Mouse (Mus musculus) embryonic facial prominence, embryonic 15.5 days (tissue): ENCODE results near the gene Shisal2a. TPM values are rescaled to one million over a fixed set of nuclear protein-coding genes. Genes with fewer than 3 reads are reported as not detected.

Source experiments
- ATAC-seq: fragments of 200-750 bp; cut with Nextera tagmentation; 2 replicates; pipeline ENCODE4 v1.8.0; 2017; ENCODE audit warnings: low read depth, moderate TSS enrichment; ENCODE audit not compliant: insufficient number of reproducible peaks, low FRiP score, low TSS enrichment
- H3K27ac ChIP-seq: fragments of 300-500 bp; sonication (generic); replicated peaks from 2 replicates; pipeline ENCODE4 v1.5.1; 2015; ENCODE audit warnings: mild to moderate bottlenecking, inconsistent platforms
- H3K27me3 ChIP-seq: fragments of 300-500 bp; sonication (generic); 2 replicates; pipeline ENCODE4 v1.6.1; 2015; ENCODE audit warnings: inconsistent platforms
- H3K36me3 ChIP-seq: fragments of 300-500 bp; sonication (generic); 2 replicates; pipeline ENCODE4 v1.6.1; 2015; ENCODE audit warnings: mild to moderate bottlenecking, inconsistent platforms
- H3K4me1 ChIP-seq: fragments of 300-500 bp; sonication (generic); 2 replicates; pipeline ENCODE4 v1.6.1; 2015; ENCODE audit warnings: inconsistent platforms
- H3K4me2 ChIP-seq: fragments of 300-500 bp; sonication (generic); replicated peaks from 2 replicates; pipeline ENCODE4 v1.6.1; 2015; ENCODE audit warnings: mild to moderate bottlenecking, inconsistent platforms
- H3K4me3 ChIP-seq: fragments of 300-500 bp; sonication (generic); replicated peaks from 2 replicates; pipeline ENCODE4 v1.5.1; 2015; ENCODE audit warnings: mild to moderate bottlenecking, inconsistent platforms
- H3K9ac ChIP-seq: fragments of 300-500 bp; sonication (generic); 2 replicates; pipeline ENCODE4 v1.6.1; 2015; ENCODE audit warnings: inconsistent platforms
- H3K9me3 ChIP-seq: fragments of 300-500 bp; sonication (generic); replicated peaks from 2 replicates; pipeline ENCODE4 v1.6.1; 2016; ENCODE audit warnings: inconsistent platforms
- WGBS: fragments of 180-500 bp; shearing (Covaris S2); methylation state at CpG from one replicate; pipeline ENCODE4 v1.1.7; 2015; 5-methylcytosine and 5-hydroxymethylcytosine counted together
- polyA plus RNA-seq: library from polyadenylated mRNA; unstranded; fragments of >200 nt; fragmentation: Nextera tagmentation; extraction: Ambion mirVana; gene quantifications from 2 replicates; pipeline ENCODE4 v1.2.1, GENCODE M21; 2015

Shisal2a gene
- polyA plus RNA-seq, 1 experiment from 2014 or later = 3.6 TPM

DNA sequence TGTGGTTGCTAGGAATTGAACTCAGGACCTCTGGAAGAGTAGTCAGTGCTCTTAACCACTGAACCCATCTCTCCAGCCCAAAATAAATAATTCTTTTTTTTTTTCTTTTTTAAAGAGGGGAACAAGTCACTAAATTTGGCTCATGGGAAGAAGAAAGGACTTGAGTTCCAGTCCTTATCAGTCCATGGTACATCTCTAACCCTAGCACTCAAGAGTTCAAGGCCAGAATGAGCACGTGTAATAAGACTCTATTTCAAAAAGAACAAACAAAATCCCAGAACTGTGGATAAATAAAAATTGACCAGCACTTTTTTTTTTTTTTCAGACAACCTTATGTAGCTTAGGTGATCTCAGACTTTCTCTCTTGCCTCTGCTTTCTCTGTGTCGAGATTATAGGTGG, 46.4 kb downstream of the Shisal2a start:
- no peak for ATAC-seq
- Histone ChIP-seq H3K27me3 (no peaks in the 10 kb centered on the region), H3K9ac (no peak overlapping the region), H3K4me1 (peaks cover 10% of the 10 kb centered on the region; the same call in 1 of the 2 replicates), H3K4me3 (no peak overlapping the region), H3K27ac (no peak overlapping the region), H3K36me3 (peaks cover 45% of the 10 kb centered on the region; the same call in 1 of the 2 replicates), H3K9me3 (no peaks in the 10 kb centered on the region), H3K4me2 (no peak overlapping the region)
- WGBS = 78% methylated on average over 2 of the region's 2 CpGs

DNA sequence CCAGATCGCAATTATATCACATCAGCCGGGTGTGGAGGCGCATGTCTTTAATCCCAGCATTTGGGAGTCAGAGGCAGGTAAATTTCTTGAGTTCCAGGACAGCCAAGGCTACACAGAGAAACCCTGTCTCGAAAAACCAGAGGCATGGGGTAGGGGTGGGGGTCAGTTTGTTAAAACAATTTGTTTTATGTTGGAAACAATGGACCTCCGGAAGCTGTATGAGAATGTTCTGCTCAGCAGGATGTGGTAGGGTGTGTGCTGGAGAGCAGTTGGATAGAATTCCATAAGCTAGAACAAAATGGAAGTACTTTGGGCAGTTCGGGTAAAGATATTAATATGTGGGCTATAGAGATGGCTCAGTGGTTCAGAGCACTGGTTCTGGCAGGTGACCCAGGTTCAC, 47.7 kb downstream of the Shisal2a start:
- no peak for ATAC-seq
- H3K36me3 ChIP-seq = peaks cover 45% of the 10 kb centered on the region; the same call in 1 of the 2 replicates
- no peaks in the 10 kb centered on the region for H3K27me3 ChIP-seq
- no peak overlapping the region for H3K4me2 ChIP-seq
- no peaks in the 10 kb centered on the region for H3K9me3 ChIP-seq
- H3K9ac ChIP-seq = no peak overlapping the region
- H3K4me3 ChIP-seq = no peak overlapping the region
- H3K4me1 ChIP-seq = peaks cover 10% of the 10 kb centered on the region; the same call in 1 of the 2 replicates
- H3K27ac ChIP-seq = no peak overlapping the region
- 89% methylated on average over 6 of the region's 6 CpGs for WGBS

DNA sequence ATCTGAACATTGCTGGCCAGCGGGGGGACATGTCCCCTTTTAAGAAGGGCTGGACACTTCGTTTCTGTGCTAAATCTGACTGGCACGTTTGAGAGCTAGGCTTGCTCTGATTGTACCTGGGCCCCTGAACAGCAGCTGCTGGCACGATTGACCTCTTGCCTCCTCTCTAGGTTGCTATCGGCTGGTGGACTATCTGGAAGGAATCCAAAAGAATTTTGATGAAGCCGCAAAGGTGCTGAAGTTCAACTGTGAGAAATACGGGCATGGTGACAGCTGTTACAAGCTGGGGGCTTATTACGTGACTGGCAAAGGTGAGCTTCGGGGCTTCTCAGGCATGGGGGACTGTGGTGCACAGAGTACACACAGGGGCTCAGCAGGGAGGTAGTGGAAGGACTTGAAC, 51.1 kb downstream of the Shisal2a start:
- Histone ChIP-seq H3K4me2 (no peak overlapping the region), H3K4me3 (no peak overlapping the region), H3K4me1 (no peaks in the 10 kb centered on the region), H3K9ac (no peak overlapping the region), H3K9me3 (no peaks in the 10 kb centered on the region), H3K36me3 (peaks cover 28% of the 10 kb centered on the region; the same call in 1 of the 2 replicates), H3K27me3 (no peaks in the 10 kb centered on the region), H3K27ac (no peak overlapping the region)
- WGBS = 85% methylated on average over 9 of the region's 9 CpGs
- ATAC-seq = no peak

DNA sequence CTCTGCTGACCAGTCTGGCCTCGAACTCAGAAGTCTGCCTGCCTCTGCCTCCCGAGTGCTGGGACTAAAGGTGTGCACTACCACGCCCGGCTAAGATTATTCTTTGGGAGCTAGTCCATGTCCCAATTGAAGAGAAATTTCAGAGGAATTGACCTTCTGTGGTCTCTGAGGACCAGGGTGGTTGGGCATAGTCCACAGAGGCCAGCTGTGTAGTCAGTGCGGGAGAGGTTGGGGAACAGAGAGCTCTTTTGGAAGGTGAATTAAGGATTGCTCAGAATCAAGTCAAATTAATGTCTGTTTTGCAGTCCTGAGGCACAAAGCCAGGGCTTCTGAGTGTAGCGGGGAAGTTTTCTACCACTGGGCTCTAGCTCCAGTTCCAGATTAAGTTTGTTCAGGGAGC, 53.3 kb downstream of the Shisal2a start:
- no peaks in the 10 kb centered on the region for H3K9me3 ChIP-seq
- H3K4me2 ChIP-seq = no peak overlapping the region
- H3K36me3 ChIP-seq = peaks cover 22% of the 10 kb centered on the region; the same call in 1 of the 2 replicates
- no peak overlapping the region for H3K4me3 ChIP-seq
- no peak overlapping the region for H3K27ac ChIP-seq
- no peaks in the 10 kb centered on the region for H3K27me3 ChIP-seq
- no peak for ATAC-seq
- no peaks in the 10 kb centered on the region for H3K4me1 ChIP-seq
- no peak overlapping the region for H3K9ac ChIP-seq
- 93% methylated on average over 6 of the region's 6 CpGs for WGBS

DNA sequence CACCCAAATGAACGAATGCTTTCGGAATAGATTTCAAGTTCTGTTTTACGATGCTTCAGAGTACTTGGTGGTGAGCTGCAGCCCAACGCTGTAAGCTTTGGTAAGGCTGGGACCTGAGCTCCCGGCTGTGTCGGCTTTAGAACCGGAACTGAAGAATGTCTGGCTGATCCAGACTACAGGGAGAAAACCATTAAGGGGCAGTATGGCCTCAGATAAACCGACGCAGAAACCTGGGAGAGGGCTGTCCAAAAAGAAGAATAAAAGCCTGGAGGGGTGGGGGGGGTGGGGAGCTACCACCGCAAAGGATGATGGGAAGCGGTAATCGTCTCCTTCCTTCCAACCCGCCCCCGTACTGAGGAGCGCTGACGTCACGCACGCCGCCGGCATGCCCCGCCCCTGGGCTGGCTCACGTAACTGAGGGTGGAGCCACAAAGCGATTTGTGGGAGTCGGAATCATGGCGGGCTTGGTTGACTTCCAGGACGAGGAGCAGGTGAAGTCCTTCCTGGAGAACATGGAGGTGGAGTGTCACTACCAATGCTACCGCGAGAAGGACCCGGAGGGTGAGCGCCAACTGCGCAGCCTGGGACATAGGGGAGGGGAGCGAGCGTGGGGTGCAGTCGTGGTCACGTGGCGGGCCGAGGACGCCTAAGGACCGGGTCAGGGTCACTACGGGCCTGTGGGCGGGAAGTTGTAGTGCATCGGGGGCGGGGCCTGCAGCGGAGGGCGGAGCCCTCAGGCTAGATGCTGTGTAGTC, 55.2 kb downstream of the Shisal2a start, which contains the start of gene Coa7:
Gene Coa7, plus strand, starts transcription at position 411 of the 755 bp plus-strand sequence.
- under 1% methylated on average over 45 of the region's 45 CpGs for WGBS
- peak within 1 kb of the TSS; percentile 83 for H3K4me3 ChIP-seq
- peaks cover 11% of the 10 kb centered on the region; the same call in 1 of the 2 replicates for H3K36me3 ChIP-seq
- peak within 1 kb of the TSS; percentile 55 for H3K9ac ChIP-seq
- no peaks in the 10 kb centered on the region for H3K27me3 ChIP-seq
- ATAC-seq = peak; percentile 93
- H3K4me1 ChIP-seq = no peaks in the 10 kb centered on the region
- peak within 1 kb of the TSS; percentile 93 for H3K27ac ChIP-seq
- no peaks in the 10 kb centered on the region for H3K9me3 ChIP-seq
- H3K4me2 ChIP-seq = peak within 1 kb of the TSS; percentile 60

DNA sequence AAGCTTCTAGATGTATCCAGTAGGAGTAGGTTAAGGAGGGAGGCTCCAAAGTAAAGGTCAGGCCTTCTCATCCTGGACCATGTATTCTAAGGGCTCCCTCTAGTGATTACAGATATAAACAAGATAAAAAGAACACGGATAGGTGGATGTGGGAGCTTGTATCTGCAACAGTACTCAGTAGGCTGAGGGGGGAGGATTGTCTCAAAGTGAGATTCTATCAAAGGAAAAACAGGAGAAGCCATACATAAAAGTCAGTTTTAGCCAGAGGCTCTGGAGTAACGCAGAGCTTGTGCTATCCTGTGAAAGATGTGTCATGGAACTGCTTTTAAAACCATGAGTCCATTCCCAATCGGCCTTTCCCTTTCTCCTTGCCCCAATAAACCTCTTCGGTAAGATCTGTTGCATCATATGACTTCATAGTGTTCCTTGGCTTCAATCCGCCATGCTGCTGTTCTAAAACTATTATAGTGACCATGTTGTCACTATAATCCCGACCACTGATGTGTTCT, 56.0 kb downstream of the Shisal2a start:
- H3K4me1 ChIP-seq = no peaks in the 10 kb centered on the region
- no peaks in the 10 kb centered on the region for H3K9me3 ChIP-seq
- WGBS = 40% methylated on average over 6 of the region's 6 CpGs
- H3K36me3 ChIP-seq = peaks cover 6% of the 10 kb centered on the region; the same call in 1 of the 2 replicates
- peak overlapping the region; percentile 46 for H3K9ac ChIP-seq
- peak overlapping the region; percentile 93 for H3K27ac ChIP-seq
- H3K27me3 ChIP-seq = no peaks in the 10 kb centered on the region
- H3K4me3 ChIP-seq = peak overlapping the region; percentile 83
- no peak for ATAC-seq
- peak overlapping the region; percentile 51 for H3K4me2 ChIP-seq

DNA sequence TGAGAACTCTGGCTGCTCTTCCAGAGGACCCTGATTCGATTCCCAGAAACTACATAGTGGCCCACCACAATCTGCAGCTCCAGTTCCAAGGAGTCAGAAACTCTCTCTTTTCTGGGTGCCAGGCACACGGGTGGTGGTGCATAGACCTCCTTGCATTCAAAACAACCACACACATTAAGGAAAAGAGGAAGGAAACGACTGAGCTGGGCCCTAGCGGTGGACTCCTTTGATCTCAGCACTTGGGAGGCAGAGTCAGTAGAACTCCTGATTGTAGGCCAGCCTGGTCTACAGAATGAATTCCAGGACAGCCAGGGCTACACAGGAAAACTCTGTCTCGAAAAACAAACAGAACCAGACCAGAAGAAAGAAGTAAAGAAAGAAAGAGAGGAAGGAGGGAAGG, 59.6 kb downstream of the Shisal2a start:
- Histone ChIP-seq H3K27me3 (no peaks in the 10 kb centered on the region), H3K4me1 (no peaks in the 10 kb centered on the region), H3K4me3 (no peak overlapping the region), H3K36me3 (no peaks in the 10 kb centered on the region), H3K9ac (no peak overlapping the region), H3K4me2 (no peak overlapping the region), H3K27ac (no peak overlapping the region), H3K9me3 (no peaks in the 10 kb centered on the region)
- ATAC-seq = no peak
- WGBS = 69% methylated on average over 5 of the region's 5 CpGs

DNA sequence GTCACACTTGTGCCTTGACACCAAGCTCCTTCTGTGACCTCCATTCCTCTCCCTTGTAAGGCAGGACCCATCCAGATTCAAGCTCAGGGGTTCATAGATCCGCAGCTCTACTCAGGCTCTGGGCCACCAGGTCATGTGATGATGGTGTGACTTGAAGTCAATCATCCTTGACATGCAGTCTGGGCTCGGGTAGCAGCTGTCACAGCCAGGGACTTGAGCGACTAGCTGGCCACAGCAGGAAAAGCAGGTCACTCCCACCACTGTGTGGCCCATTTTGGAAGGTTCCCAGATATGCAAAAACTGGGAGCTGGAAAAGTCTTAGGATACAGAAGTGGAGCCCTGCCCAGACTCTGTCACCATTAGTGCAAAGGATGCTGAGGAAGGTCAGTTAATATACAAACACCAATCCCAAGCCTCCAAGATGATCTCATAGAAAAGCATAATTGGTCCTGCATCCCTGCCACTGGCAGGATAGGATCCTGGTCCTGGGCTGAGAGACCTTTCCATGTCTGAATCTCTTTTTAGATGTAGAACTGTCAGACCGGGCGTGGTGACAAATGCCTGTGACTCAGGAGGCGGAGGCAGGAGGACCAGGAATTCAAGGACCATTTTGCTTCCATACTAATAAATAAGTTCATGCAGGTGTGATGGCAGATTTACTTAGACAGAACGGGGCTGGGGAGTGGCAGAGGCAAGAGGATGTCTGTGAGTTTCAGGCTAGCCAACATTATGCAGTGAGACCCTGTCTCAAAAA, 62.3 kb downstream of the Shisal2a start:
- Histone ChIP-seq H3K27ac (no peak overlapping the region), H3K9me3 (no peaks in the 10 kb centered on the region), H3K4me3 (no peak overlapping the region), H3K4me2 (no peak overlapping the region), H3K27me3 (no peaks in the 10 kb centered on the region), H3K9ac (no peak overlapping the region), H3K36me3 (no peaks in the 10 kb centered on the region), H3K4me1 (no peaks in the 10 kb centered on the region)
- no peak for ATAC-seq
- 77% methylated on average over 7 of the region's 7 CpGs for WGBS

DNA sequence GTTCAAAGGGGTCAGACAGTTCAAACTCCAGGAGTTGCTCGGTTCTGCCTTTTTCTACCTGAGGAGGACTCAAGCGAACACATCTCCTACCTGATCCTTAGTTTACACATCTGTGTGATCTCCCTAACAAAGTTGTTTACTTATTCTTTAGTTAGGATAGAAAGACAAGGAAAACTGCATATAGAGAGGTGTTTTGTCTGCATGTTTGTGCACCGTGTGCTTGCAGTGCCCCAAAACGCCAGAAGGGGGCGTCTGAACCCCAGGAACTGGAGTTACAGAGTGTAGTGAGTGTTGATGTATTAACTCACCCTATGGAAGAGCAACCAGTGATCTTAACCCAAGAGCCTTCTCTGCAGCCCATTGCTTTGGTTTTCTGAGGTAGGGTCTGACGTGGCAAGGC, 63.4 kb downstream of the Shisal2a start:
- 68% methylated on average over 6 of the region's 6 CpGs for WGBS
- Histone ChIP-seq H3K4me1 (no peaks in the 10 kb centered on the region), H3K4me3 (no peak overlapping the region), H3K4me2 (no peak overlapping the region), H3K9ac (no peak overlapping the region), H3K36me3 (no peaks in the 10 kb centered on the region), H3K9me3 (no peaks in the 10 kb centered on the region), H3K27ac (no peak overlapping the region), H3K27me3 (no peaks in the 10 kb centered on the region)
- ATAC-seq = no peak

DNA sequence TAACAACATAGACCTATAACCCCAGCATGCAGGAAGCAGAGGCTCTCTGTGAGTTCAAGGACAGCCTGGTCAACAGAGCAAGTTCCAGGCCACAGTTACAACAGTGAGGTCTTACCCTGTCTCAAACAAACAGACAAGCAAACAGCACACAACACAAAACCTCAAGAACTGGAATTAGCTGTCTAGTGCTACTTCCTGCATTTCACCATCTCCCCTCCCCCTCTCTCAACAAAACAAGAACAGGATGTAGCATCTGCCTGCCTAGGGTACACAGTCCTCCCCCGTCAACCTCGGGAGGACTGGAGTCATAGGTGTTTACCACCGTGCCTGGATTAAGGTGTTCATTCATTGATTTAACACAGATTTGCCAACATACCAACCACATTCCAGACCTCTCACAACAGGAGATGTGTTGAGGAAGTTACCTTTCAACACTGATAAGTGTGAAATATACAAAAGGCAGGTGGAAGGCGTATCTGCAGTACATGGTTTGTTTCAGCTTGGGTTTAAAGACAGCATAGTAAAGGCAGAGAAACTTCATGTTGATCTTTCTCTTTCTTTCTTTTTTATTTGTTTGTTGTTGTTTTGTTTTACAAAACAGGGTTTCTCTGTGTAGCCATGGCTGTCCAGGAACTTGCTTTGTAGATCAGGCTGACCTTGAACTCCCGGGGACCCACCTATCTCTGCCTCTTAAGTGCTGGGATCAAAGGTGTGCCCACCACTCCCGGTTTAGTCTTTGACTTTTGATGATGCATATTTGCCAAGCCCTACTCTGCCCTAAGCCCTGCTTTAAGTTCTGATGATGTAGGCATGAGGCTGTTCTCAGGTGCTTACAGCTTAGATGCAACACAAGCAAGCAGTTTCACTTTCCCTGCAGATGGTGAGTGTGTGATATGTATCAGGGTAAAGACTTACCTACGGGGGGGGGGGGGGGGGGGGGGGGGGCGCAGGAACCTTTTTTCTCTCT, 64.2 kb downstream of the Shisal2a start:
- Histone ChIP-seq H3K9me3 (no peaks in the 10 kb centered on the region), H3K27me3 (no peaks in the 10 kb centered on the region), H3K27ac (no peak overlapping the region), H3K36me3 (no peaks in the 10 kb centered on the region), H3K9ac (no peak overlapping the region), H3K4me2 (no peak overlapping the region), H3K4me1 (no peaks in the 10 kb centered on the region), H3K4me3 (no peak overlapping the region)
- 63% methylated on average over 7 of the region's 8 CpGs for WGBS
- ATAC-seq = no peak
